Mouse (Mus musculus): ENCODE measurements at regions not wholly inside any gene's neighbourhood (a gene's known extent, or its start where the extent isn't known, plus 50 kb on each side); places are given as distances from the start of the nearest gene placed in this dataset.

DNA sequence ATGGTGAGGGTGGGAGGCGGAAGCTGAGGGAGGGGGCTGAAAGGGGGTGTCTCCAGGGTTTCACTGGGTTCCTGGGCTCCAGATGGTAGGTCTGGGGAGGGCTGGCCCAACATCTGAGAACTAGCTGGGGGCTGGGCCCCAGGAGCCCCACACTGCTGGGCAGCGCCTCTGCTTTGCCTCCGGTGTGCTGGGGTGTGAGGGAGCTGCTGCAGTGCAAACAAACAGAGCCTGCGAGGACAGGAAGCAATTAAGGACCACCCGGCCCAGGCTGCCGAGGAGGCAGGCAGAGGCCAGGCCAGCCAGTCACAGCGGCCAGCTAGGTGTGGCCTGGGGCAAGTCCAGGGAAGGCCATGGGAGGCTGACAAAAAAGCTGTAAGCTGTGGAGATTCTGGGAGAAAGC is 82.3 kb downstream of the Efnb1 start:
- DNase-seq (ENCODE audit: low read depth in 2 of 2, low spot score in 2 of 2), result no peak

DNA sequence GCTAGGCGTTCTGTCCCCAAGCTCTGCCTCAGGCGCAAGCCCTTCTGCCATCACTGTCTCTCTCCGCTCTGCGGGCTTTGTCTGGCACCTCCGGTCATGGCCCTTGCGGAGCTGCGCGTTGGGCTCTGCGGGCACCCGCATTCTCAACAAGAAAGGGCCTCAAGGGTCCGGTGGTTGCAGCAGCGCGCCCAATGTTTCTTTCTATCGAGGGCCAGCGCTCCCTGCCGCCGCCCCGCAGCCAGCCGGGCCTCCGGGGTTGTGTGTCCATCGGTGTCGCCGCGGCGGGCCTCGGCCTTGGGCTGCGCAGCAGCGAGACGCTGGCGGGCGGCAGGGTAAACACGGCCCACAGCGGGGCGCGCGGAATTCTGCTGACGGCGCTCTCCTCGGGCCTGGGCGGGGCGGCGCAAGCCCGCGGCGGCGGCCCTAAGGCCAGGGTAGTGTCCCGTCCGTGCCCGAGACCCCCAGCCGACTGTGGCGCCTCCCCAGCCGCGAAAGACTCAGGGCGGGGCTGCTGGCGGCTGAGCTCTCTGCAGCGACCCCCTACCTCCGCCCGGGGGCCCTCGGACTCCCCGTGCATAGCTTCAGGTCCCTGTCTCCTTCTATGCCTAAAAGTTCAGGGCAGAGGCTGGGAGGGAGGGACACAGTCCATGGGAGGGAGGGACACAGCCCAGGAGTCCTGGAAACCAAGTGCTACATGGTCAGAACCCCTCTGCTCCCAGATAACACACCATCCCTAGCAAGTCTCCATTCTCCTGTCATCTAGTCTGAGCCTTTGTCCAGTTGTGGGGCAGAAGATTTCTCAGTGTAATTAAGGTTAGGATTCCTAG is 80.9 kb downstream of the Efnb1 start:
- DNase-seq (ENCODE audit: low read depth in 2 of 2, low spot score in 2 of 2), result no peak

DNA sequence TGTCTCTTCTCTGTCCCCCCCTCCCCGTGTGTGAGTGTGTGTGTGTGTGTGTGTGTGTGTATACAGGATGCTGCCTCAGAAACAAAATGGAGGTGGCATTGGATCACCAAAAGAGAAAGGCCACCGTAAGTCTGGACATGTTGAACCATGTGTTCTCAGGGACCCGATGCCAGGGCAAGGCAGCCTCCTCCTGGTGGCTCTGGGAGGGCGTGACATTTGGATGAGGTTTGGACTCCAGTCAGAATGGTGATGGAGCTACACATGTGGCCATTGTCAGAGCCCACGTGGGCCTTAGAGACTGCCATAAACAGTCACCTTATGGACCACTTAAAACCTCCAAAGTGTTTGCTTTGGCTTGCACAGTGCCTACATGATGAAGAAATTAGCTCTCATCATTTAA is 80.0 kb downstream of the Efnb1 start:
- DNase-seq (ENCODE audit: low read depth in 2 of 2, low spot score in 2 of 2), result no peak

DNA sequence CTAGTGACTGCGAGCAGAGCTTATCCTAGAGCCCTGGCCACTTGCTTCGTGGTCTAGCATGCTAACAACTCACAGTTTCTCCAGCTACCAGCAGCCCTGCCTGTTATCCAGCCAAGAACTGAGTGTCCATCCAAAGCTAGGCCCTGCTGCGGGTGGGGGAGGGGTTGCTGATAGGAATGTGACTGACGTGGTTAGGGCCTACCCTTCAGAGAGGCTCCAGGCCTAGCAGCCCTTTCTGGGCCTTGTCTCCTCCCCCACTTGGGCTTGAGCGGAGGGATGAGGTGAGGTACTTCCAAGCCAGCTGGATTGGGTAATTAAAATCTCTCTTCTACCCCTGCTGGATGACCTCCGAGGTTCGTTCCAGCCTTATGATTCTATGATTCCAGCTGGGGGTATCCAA is 79.2 kb downstream of the Efnb1 start:
- no peak for DNase-seq (ENCODE audit: low read depth in 2 of 2, low spot score in 2 of 2)

DNA sequence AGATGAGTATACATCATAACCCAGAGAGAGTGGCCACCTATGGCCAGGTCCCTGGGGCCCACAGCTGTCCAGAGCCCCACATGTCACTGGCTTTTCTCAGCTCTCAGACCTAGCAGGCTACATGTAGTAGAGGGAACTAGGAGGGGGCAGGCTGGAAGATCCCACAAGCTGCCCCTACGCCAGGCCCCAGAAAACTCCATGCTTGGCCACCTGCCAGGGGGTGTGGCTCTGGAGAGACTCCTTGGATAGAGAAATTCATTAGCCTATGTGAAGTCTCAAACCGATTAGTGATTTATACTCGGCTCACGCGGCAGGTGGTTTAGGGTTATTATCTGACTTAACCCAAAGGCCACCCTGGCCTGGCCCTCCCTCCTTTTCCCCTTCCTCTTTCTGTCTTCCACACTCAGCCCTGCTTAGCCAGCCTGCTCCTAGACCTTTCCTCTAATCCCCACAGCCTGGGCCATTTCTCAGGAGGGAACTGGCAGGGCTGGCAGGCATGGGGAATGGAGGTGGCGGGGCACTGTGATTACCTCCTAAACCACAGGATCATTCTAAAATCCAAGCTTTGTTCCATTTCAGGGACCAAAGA is 77.7 kb downstream of the Efnb1 start:
- DNase-seq (ENCODE audit: low read depth in 2 of 2, low spot score in 2 of 2), result no peak

DNA sequence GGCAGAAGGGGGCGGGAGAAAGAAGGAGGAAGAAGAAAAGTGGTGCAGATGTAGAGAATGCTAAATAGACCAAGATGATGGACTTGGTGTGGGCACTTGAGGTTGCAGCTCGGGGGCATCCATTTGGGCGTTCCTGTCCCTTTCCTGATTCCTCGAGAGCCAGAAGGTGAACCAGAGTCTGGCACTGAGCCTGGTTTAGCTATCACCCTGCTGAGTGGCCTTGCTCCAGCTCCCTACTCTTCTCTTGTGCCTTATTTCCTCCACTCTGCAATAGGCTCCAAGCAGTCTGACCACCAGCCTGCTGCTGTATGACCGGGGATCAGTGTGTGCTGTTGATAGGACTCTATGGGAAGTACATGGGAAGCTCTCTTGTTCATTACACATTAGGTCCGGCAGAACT is 68.1 kb downstream of the Efnb1 start:
- no peak for DNase-seq (ENCODE audit: low read depth in 2 of 2, low spot score in 2 of 2)

DNA sequence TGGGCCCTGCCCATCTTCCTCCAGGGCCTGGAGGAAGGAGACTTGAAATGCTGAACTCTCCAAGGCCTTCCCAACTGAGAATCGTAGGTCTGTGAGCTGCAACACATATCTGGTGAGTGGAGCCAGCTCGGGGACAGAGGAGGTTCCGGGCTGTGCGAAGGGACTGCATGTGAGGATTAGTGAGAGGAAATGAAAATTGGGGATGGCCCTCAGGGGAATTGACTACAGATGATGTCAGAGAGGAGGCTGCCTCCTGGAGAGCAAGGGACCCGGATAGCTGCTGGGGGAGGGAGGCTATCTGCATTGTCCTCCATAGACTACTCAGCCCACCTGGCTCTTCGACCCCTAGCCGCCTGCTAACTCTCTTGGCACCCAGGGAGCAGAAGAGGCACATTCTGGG is 65.2 kb downstream of the Efnb1 start:
- no peak for DNase-seq (ENCODE audit: low read depth in 2 of 2, low spot score in 2 of 2)

DNA sequence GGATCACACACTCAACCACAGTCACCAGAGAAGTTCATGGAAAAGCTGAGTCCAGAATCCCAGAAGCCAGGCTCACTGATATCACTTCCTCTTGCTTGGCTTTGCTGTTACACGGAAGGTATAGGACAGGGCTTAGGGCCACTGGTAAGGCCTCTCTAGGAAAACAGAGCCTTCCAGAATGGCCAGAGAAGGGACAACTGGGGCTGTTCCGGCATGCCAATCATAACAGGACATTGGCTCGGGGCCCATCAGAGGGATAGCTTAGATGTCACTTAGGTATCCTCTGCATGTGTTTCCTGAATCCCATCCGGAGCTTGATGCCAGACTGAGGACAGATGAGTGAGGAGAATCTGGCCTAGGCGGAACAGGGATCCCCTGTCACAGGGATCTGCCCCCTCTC is 63.7 kb downstream of the Efnb1 start:
- DNase-seq (ENCODE audit: low read depth in 2 of 2, low spot score in 2 of 2), result no peak

DNA sequence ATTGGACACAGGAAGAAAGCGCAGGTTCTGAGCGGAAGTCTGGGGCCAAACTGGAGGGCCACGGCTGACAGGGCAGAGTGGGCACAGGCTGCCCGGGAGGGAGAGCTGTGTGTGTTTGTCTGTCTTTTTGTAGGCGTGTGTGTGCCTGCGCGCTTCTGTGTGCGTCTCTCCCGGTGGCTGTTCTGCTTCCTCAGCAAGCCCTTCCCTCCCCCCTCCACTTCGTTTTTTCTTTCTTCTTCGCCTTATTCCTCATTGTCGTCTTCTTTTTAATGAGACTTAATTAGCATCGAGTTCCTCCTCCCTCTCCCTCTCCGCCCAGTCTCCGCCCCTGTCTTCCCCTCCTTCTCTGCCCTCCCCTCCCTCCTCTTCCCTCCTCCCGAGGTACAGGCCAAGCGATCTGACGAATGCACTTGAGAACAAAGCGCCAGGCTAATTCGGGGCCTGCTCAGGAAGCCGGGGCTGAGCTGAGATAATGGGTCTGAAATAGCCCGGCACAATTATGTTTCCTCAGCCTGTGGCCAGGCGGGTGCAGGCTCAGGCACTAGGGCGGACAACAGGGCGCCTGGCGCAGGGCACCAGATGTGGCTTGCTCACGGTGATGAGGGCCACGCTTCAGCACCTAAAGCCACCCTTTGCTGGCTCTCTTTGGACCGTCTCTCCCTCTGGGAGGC is 63.2 kb downstream of the Efnb1 start:
- DNase-seq (ENCODE audit: low read depth in 2 of 2, low spot score in 2 of 2), result no peak
